Mouse (Mus musculus) CD4-positive, CD25-positive, alpha-beta regulatory T cell, adult 2 months (primary cell): ENCODE data around the gene Trappc4.
"Not testable (repeated sequence)": the region's sequence is repeated elsewhere in the genome, so short reads cannot be mapped to it uniquely, and the experiment has no call there.

Experiments used
- DNase-seq: peaks from one replicate; pipeline ENCODE4 v3.0.0-alpha.2; 2012; ENCODE audit warnings: low read depth, low spot score

The Trappc4 gene

GRCm38 (mm10) chr9:44406906-44407751 lies at the start of gene Trappc4, which contains the start of gene Rps25:
TSS of gene Trappc4 (minus strand) at chr9:44407600.
TSS of gene Rps25 (plus strand) at chr9:44407139.
- peak; percentile 95 for DNase-seq

GRCm38 (mm10) chr9:44454891-44455220 lies 47.5 kb upstream of the Trappc4 start, which contains the start of gene Upk2:
TSS of gene Upk2 (minus strand) at chr9:44454976.
- no peak for DNase-seq

GRCm38 (mm10) chr9:44454132-44454890 lies 46.9 kb upstream of the Trappc4 start:
- peak; percentile 93 for DNase-seq

- DNase-seq: peak; percentile 71
Observed at GRCm38 (mm10) chr9:44450387-44450786, 43.0 kb upstream of the Trappc4 start.

GRCm38 (mm10) chr9:44444402-44445025 lies 37.1 kb upstream of the Trappc4 start:
- DNase-seq: not testable (repeated sequence)

GRCm38 (mm10) chr9:44440961-44441360 lies 33.6 kb upstream of the Trappc4 start, which contains the start of gene Foxr1:
TSS of gene Foxr1 (minus strand) at chr9:44441136.
- no peak for DNase-seq

GRCm38 (mm10) chr9:44435747-44436146 lies 28.3 kb upstream of the Trappc4 start:
- DNase-seq: no peak

- DNase-seq: no peak
Observed at GRCm38 (mm10) chr9:44432577-44433185, 25.3 kb upstream of the Trappc4 start.

GRCm38 (mm10) chr9:44423576-44423975 lies 16.2 kb upstream of the Trappc4 start:
- DNase-seq: no peak

GRCm38 (mm10) chr9:44420280-44420898 lies 13.0 kb upstream of the Trappc4 start:
- no peak for DNase-seq

GRCm38 (mm10) chr9:44419730-44420129 lies 12.3 kb upstream of the Trappc4 start:
- not testable (repeated sequence) for DNase-seq

GRCm38 (mm10) chr9:44418519-44419385 lies 11.4 kb upstream of the Trappc4 start, which contains the start of gene Ccdc84:
TSS of gene Ccdc84 (minus strand) at chr9:44418569.
- DNase-seq: no peak

GRCm38 (mm10) chr9:44417892-44418363 lies 10.5 kb upstream of the Trappc4 start:
- DNase-seq: peak; percentile 95

GRCm38 (mm10) chr9:44417156-44417891 lies 9.9 kb upstream of the Trappc4 start:
- DNase-seq: no peak

GRCm38 (mm10) chr9:44412781-44413180 lies 5.4 kb upstream of the Trappc4 start:
- no peak for DNase-seq

- DNase-seq: no peak
Observed at GRCm38 (mm10) chr9:44412306-44412705, 4.9 kb upstream of the Trappc4 start.

- DNase-seq: no peak
Observed at GRCm38 (mm10) chr9:44411601-44412130, 4.3 kb upstream of the Trappc4 start.

- DNase-seq: no peak
Observed at GRCm38 (mm10) chr9:44410647-44411336, 3.4 kb upstream of the Trappc4 start.
